Mouse (Mus musculus) right cerebral cortex, postnatal 36 days (tissue): ENCODE results near the gene Mcm7.
A peak's percentile ranks its signal among the peaks of the same experiment; 100 is the strongest.
"Not testable (repeated sequence)": the region's sequence is repeated elsewhere in the genome, so short reads cannot be mapped to it uniquely, and the experiment has no call there.

Source experiments
- DNase-seq, 2 experiments: peaks; one replicate each; pipeline ENCODE4 v3.0.0; 2022; ENCODE audit warnings: low spot score in 2 of 2, mixed read lengths in 1 of 2

The Mcm7 gene

GRCm38 (mm10) chr5:138171695-138172491, at the start of gene Mcm7, which contains the start of gene Ap4m1:
Gene Mcm7 (minus strand): TSS chr5:138172422.
Gene Ap4m1 (plus strand): TSS chr5:138172002.
- DNase-seq, result peak; percentile 94 to 97

- DNase-seq, result no peak
These were observed 47.6 kb upstream of the Mcm7 start for GRCm38 (mm10) chr5:138219864-138220263.

- DNase-seq, result not testable (repeated sequence)
These were observed 44.4 kb upstream of the Mcm7 start for GRCm38 (mm10) chr5:138216632-138217031.

GRCm38 (mm10) chr5:138207873-138208272, 35.7 kb upstream of the Mcm7 start:
- no peak for DNase-seq

- no peak for DNase-seq
These were observed 35.0 kb upstream of the Mcm7 start for GRCm38 (mm10) chr5:138207253-138207652.

- DNase-seq, result no peak
These were observed 29.9 kb upstream of the Mcm7 start for GRCm38 (mm10) chr5:138202086-138202485.

- no peak for DNase-seq
These were observed 27.4 kb upstream of the Mcm7 start for GRCm38 (mm10) chr5:138199576-138199975.

- DNase-seq, result no peak
These were observed 23.2 kb upstream of the Mcm7 start for GRCm38 (mm10) chr5:138195463-138195862.

GRCm38 (mm10) chr5:138194755-138195345, 22.6 kb upstream of the Mcm7 start:
- DNase-seq, result no peak

- peak; percentile 63 to 67 for DNase-seq
These were observed 21.8 kb upstream of the Mcm7 start, which contains the start of gene Mblac1 for GRCm38 (mm10) chr5:138193771-138194727. Gene Mblac1 (plus strand): TSS chr5:138194314.

GRCm38 (mm10) chr5:138187661-138188306, 15.6 kb upstream of the Mcm7 start:
- peak; percentile 71 to 82 for DNase-seq

- DNase-seq, result peak; percentile 71
These were observed 14.9 kb upstream of the Mcm7 start, which contains the start of the genes Taf6 and Cnpy4 for GRCm38 (mm10) chr5:138186950-138187638. Gene Taf6 (minus strand): TSS chr5:138187451. Gene Cnpy4 (plus strand): TSS chr5:138187485.

GRCm38 (mm10) chr5:138173217-138173616, 995 bp upstream of the Mcm7 start:
- DNase-seq, result no peak

GRCm38 (mm10) chr5:138170936-138171561, 1.2 kb downstream of the Mcm7 start:
- DNase-seq, result peak; percentile 91 to 92

- DNase-seq, result no peak
These were observed 6.6 kb downstream of the Mcm7 start for GRCm38 (mm10) chr5:138165594-138165993.

GRCm38 (mm10) chr5:138163610-138164009, 8.6 kb downstream of the Mcm7 start:
- DNase-seq, result no peak

- DNase-seq, result no peak
These were observed 9.2 kb downstream of the Mcm7 start for GRCm38 (mm10) chr5:138163046-138163445.

- DNase-seq, result peak; percentile 91 to 92
These were observed 11.2 kb downstream of the Mcm7 start, which contains the start of gene Cops6 for GRCm38 (mm10) chr5:138160842-138161665. Gene Cops6 (plus strand): TSS chr5:138161071.

GRCm38 (mm10) chr5:138160224-138160762, 11.9 kb downstream of the Mcm7 start:
- DNase-seq, result no peak
